Mouse (Mus musculus): Measurements from ENCODE around the gene B3galnt1. TPM values are rescaled to one million over a fixed set of nuclear protein-coding genes. Genes with fewer than 3 reads are reported as not detected.

The B3galnt1 gene
- total and polyA plus RNA-seq, 3 experiments = 0.08 TPM; not detected in 2

DNA sequence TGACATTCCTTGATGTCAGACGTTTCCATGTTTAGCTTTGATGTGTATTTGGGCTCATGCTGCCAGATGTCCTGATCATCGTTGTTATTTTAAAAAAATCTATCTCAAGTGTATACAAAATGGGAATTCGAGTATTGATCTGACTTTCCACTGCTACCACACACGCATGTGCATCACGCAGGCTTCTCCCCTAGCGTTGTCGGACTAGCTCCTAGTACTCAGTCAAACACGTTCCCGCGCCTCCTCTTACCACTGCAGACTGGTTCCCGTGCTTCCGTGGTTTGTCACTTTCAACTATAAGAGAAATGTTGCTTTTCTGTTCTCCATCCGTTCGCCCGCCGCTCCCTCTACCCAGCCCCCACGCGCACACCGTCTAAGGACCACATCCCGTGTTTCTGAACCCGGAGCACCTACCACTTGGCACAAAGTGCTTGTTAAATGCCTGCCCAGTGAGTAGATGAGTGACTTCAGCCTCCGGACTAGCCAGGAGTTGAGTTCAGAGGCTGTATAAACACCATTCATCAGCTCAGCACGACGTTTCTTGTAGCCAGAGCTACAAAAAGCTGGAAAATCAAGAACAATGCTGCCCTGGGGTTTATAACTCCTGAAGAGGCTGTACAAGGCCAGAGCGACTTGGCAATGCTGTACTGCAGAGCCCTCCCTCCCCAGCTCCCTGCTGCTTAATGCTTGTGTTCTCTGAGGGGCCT, 62.7 kb downstream of the B3galnt1 start:
- no peaks in the 10 kb centered on the region for H3K79me2 ChIP-seq (replicated peaks; ENCODE audit: control insufficient read depth, extremely low read depth, insufficient read depth, poor library complexity, severe bottlenecking)
- DNase-seq (ENCODE audit: extremely low read depth) = no peak
- no peak overlapping the region for H3K27ac ChIP-seq (ENCODE audit: insufficient read depth, low read depth)
- no peaks in the 10 kb centered on the region for H3K36me3 ChIP-seq (replicated peaks in 1 of 2; ENCODE audit: control insufficient read depth in 1 of 2, insufficient read depth in 1 of 2, low read length in 1 of 2)
- H3K9me3 ChIP-seq (replicated peaks; ENCODE audit: low read length) = no peaks in the 10 kb centered on the region
- no peak overlapping the region for H3K4me2 ChIP-seq (ENCODE audit: insufficient read depth, low read depth, poor library complexity, severe bottlenecking)
- dilution Hi-C loops (cut with MboI; ENCODE audit: extremely low pct_ligation_motif_present, extremely low pct_unique_long_range_greater_than_20kb, low sequenced_read_pairs) (no loop called here), in situ Hi-C loops (cut with MboI; ENCODE audit: low pct_ligation_motif_present, low pct_unique_long_range_greater_than_20kb, low sequenced_read_pairs) (no loop called here)
- no peaks in the 10 kb centered on the region for H3K27me3 ChIP-seq (replicated peaks)
- H3K4me1 ChIP-seq (ENCODE audit: control insufficient read depth in 1 of 2, insufficient read depth in 2 of 2) = no peaks in the 10 kb centered on the region
- H3K9ac ChIP-seq (ENCODE audit: insufficient read depth, low read depth) = no peak overlapping the region
- TF ChIP-seq NRF1 (IDR thresholded peaks at IDR 0.05; ENCODE audit: low read depth, low read length) (no peak), MYC (IDR thresholded peaks at IDR 0.05; ENCODE audit: low read depth, low read length) (no peak), JUN (IDR thresholded peaks at IDR 0.05; ENCODE audit: insufficient read depth, low read depth, low read length) (no peak), ZC3H11A (IDR thresholded peaks at IDR 0.05; ENCODE audit: low read depth, low read length) (no peak), MEF2A (IDR thresholded peaks at IDR 0.05; ENCODE audit: borderline replicate concordance, low read depth, low read length) (no peak)
- H3K4me3 ChIP-seq (replicated peaks in 1 of 3; ENCODE audit: low read depth in 2 of 3, low read length in 2 of 3, poor library complexity in 1 of 3) = no peak overlapping the region

DNA sequence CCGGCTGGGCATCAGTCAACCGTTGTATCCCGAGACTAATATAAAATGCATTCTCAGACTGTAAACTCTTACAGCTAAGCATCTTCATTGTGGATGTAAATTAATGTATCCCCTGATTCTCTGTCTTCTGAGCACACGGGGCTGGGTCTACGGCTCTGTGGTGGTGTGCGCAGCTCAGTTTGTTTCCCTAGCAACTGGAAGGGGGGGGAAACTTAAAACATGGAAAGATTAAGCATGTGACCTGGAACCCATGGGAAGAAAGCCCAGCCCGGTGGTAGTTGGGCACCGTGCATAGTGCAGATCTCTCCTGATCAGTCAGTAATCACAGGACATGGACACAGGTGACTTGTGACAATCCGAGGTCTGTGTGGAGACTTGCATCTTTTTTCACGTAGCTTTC, 63.3 kb downstream of the B3galnt1 start:
- dilution Hi-C loops (cut with MboI; ENCODE audit: extremely low pct_ligation_motif_present, extremely low pct_unique_long_range_greater_than_20kb, low sequenced_read_pairs) = no loop called here

DNA sequence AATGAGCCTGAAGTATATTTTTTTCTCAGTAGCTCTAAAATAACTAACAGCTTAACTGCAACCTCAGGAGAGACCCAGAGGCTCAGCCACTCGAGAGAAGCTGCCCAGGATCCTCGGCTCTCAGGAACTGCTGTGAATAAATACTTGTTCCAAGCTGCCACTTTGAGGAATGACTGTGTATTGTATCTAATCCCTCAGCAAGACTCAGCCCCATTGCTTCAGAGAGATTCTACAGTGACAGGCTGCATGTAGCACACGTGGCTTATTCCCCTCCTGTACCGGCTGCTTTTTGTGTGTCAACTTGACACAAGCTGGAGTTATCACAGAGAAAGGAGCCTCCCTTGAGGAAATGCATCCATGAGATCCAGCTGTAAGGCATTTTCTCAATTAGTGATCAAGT, 66.1 kb downstream of the B3galnt1 start:
- no peaks in the 10 kb centered on the region for H3K4me1 ChIP-seq (ENCODE audit: control insufficient read depth in 1 of 2, insufficient read depth in 2 of 2)
- DNase-seq (ENCODE audit: extremely low read depth) = no peak
- TF ChIP-seq MYC (IDR thresholded peaks at IDR 0.05; ENCODE audit: low read depth, low read length) = no peak
- no peak for TF ChIP-seq JUND (conservative IDR thresholded peaks at IDR 0.05; ENCODE audit: low read depth, low read length)
- no peak for TF ChIP-seq TBP (conservative IDR thresholded peaks at IDR 0.05; ENCODE audit: low read depth, low read length)
- no peaks in the 10 kb centered on the region for H3K79me2 ChIP-seq (replicated peaks; ENCODE audit: control insufficient read depth, extremely low read depth, insufficient read depth, poor library complexity, severe bottlenecking)
- H3K9me3 ChIP-seq (replicated peaks; ENCODE audit: low read length) = no peaks in the 10 kb centered on the region
- H3K27ac ChIP-seq (ENCODE audit: insufficient read depth, low read depth) = no peak overlapping the region
- no peaks in the 10 kb centered on the region for H3K36me3 ChIP-seq (replicated peaks in 1 of 2; ENCODE audit: control insufficient read depth in 1 of 2, insufficient read depth in 1 of 2, low read length in 1 of 2)
- H3K9ac ChIP-seq (ENCODE audit: insufficient read depth, low read depth) = no peak overlapping the region
- dilution Hi-C loops (cut with MboI; ENCODE audit: extremely low pct_ligation_motif_present, extremely low pct_unique_long_range_greater_than_20kb, low sequenced_read_pairs) = no loop called here
- in situ Hi-C loops (cut with MboI; ENCODE audit: low pct_ligation_motif_present, low pct_unique_long_range_greater_than_20kb, low sequenced_read_pairs) = no loop called here
- H3K27me3 ChIP-seq (replicated peaks) = no peaks in the 10 kb centered on the region
- H3K4me3 ChIP-seq (replicated peaks in 1 of 3; ENCODE audit: low read depth in 2 of 3, low read length in 2 of 3, poor library complexity in 1 of 3) = no peak overlapping the region
- no peak overlapping the region for H3K4me2 ChIP-seq (ENCODE audit: insufficient read depth, low read depth, poor library complexity, severe bottlenecking)

More for the DNA sequence above, 63.3 kb downstream of the B3galnt1 start:
- no peak for DNase-seq (ENCODE audit: extremely low read depth)
- no peaks in the 10 kb centered on the region for H3K9me3 ChIP-seq (replicated peaks; ENCODE audit: low read length)
- no peaks in the 10 kb centered on the region for H3K79me2 ChIP-seq (replicated peaks; ENCODE audit: control insufficient read depth, extremely low read depth, insufficient read depth, poor library complexity, severe bottlenecking)
- no peaks in the 10 kb centered on the region for H3K27me3 ChIP-seq (replicated peaks)
- H3K4me1 ChIP-seq (ENCODE audit: control insufficient read depth in 1 of 2, insufficient read depth in 2 of 2) = no peaks in the 10 kb centered on the region
- no peak overlapping the region for H3K27ac ChIP-seq (ENCODE audit: insufficient read depth, low read depth)
- no peak overlapping the region for H3K4me2 ChIP-seq (ENCODE audit: insufficient read depth, low read depth, poor library complexity, severe bottlenecking)
- H3K36me3 ChIP-seq (replicated peaks in 1 of 2; ENCODE audit: control insufficient read depth in 1 of 2, insufficient read depth in 1 of 2, low read length in 1 of 2) = no peaks in the 10 kb centered on the region
- H3K9ac ChIP-seq (ENCODE audit: insufficient read depth, low read depth) = no peak overlapping the region
- H3K4me3 ChIP-seq (replicated peaks in 1 of 3; ENCODE audit: low read depth in 2 of 3, low read length in 2 of 3, poor library complexity in 1 of 3) = no peak overlapping the region
- TF ChIP-seq POLR2A (IDR thresholded peaks at IDR 0.05; ENCODE audit: low read depth, low read length) = no peak
- TF ChIP-seq POLR2AphosphoS2 (IDR thresholded peaks at IDR 0.05; ENCODE audit: low read depth, low read length) = no peak
- TF ChIP-seq RAD21 (IDR thresholded peaks at IDR 0.05; ENCODE audit: low read depth, low read length) = no peak
- no peak for TF ChIP-seq MAX (IDR thresholded peaks at IDR 0.05; ENCODE audit: low read length)
- TF ChIP-seq RCOR1 (conservative IDR thresholded peaks at IDR 0.05; ENCODE audit: low read depth, low read length) = no peak
- TF ChIP-seq TCF12 (IDR thresholded peaks at IDR 0.05; ENCODE audit: low read depth, low read length) = no peak
- TF ChIP-seq ELF1 (IDR thresholded peaks at IDR 0.05; ENCODE audit: low read depth, low read length) = no peak
- no peak for TF ChIP-seq E2F4 (IDR thresholded peaks at IDR 0.05; ENCODE audit: insufficient replicate concordance, low read depth, low read length)
- no peak for TF ChIP-seq USF1 (IDR thresholded peaks at IDR 0.05; ENCODE audit: low read depth, low read length)
- in situ Hi-C loops (cut with MboI; ENCODE audit: low pct_ligation_motif_present, low pct_unique_long_range_greater_than_20kb, low sequenced_read_pairs) = no loop called here
